Mouse (Mus musculus) heart, adult 8-10 months (tissue): ENCODE data around the gene Olfr1333. TPM values are rescaled to one million over a fixed set of nuclear protein-coding genes. Genes with fewer than 3 reads are reported as not detected.
A peak's percentile ranks its signal among the peaks of the same experiment; 100 is the strongest.

ENCODE experiments used
- DNase-seq: peaks from one replicate; pipeline ENCODE4 v3.0.0; 2022; ENCODE audit warnings: low spot score
- total RNA-seq, 4 experiments: library from RNA; stranded (reverse); gene quantifications; 2 replicates each; pipeline ENCODE4 v1.2.4; 2022

Gene Olfr1333
- not detected for total RNA-seq

DNA sequence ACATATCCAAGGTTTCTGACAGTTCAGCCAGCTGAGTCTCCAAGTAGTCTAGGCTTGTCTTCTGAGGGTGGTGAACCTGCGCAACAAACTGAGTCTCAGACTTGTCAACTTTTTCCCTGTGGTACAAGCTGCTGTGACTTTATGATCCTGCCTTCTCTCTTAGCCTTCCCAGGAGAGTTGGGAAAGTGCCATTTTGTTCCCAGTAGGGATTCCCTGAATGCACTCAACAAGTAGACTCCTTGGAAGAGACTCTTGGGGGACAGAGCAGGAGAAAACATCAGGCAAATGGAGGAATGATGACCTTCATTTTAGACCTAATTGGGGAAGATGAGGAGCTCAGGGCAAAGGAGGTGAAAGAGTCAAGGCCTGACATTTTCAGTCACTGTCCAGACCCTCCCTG is at the start of gene Olfr1333:
Gene Olfr1333 (minus strand): TSS at position 101 of the 400 bp plus-strand sequence.
- no peak for DNase-seq

- DNase-seq, result peak; percentile 25
These were observed 31.5 kb upstream of the Olfr1333 start for GRCm38 (mm10) chr4:118867566-118867965.

DNA sequence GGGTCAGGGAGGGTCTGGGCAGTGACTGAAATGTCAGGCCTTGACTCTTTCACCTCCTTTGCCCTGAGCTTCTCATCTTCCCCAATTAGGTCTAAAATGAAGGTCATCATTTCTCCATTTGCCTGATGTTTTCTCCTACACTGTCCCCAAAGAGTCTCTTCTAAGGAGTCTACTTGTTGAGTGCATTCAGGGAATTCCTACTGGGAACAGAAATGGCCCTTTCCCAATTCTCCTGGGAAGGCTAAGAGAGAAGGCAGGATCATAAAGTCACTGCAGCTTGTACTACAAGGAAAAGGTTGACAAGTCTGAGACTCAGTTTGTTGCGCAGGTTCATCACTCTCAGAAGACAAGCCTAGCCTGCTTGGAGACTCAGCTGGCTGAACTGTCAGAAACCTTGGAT is 28.3 kb upstream of the Olfr1333 start, which contains the start of gene Olfr1331:
Gene Olfr1331 (plus strand): TSS at position 301 of the 400 bp plus-strand sequence.
- no peak for DNase-seq

DNA sequence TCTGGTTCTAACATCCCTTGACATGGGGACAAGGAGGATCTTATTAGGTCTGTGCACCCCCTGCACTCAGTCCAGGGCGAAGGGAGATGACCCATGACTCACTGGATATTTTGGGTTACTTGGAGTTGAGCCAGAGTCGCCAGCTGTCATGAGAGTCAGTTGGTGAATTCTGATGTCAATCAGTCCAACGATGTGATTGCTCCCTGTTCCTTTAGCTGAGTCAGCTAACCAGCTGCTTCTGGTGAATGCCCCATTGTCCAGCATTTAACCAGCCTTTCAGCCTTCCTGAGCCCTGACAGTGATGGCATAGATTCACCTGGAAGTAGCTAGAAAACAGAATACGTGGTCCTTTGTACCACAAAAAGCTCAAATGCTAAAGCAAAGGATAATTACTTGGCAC is 26.6 kb upstream of the Olfr1333 start:
- peak; percentile 8 for DNase-seq

GRCm38 (mm10) chr4:118861791-118862190 is 25.7 kb upstream of the Olfr1333 start:
- no peak for DNase-seq

DNA sequence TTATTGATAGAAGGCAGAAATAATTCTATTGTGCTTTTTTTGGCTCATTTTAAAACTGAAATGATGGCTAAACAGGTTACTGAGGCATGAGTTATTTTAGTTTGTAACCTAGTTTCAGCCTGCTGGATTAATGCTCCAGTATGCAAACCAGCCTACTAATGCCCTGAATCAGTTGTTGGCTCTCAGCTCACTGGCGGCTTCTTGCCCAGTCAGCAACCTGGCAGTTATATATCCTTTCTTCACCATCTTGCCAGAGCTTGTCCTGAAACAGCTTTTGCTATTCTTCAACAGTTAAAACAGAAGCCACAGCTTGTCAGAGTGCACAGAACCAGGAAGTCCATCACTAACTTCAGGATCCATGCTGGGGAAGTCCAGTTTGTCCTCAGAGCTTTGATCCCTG is 17.2 kb downstream of the Olfr1333 start:
- DNase-seq, result no peak

DNA sequence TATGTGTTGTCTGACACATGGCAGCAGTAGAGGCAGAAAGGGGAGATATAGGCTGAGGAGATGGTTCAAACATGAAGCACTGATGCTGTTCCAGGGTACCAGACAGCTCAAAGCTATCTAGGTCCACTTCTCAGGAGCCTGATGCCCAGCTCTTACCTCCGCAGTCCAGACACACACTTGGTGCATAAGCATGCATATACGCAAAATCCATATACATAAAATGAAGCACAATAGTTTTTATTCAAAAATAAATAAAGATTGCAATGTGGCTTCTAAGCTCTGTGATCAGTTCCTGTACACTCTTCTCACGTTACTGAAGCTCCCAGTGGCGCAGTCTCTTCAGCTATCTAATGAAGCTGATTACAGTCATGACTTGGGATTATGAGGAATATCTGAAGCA is 26.2 kb downstream of the Olfr1333 start, which contains the start of gene Olfr1335:
Gene Olfr1335 (minus strand): TSS at position 101 of the 400 bp plus-strand sequence.
- DNase-seq, result no peak

DNA sequence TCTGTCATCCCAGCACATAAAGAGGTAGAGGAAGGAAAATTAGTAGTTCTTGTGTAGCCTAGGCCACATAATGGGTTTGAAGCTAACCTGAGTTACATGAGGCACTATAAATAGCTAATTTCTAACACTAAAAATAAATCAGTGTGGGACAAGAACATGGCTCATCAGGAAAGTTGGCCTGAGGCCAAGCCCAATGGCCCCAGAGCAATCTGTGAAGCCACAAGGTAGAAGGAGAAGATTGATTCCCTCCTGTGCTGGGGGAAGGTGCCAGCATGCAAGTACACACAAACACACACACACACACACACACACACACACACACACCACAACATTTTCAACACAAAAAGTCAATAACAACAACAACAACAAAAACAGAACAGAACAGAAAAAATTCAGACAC is 43.3 kb downstream of the Olfr1333 start:
- DNase-seq, result peak; percentile 17

DNA sequence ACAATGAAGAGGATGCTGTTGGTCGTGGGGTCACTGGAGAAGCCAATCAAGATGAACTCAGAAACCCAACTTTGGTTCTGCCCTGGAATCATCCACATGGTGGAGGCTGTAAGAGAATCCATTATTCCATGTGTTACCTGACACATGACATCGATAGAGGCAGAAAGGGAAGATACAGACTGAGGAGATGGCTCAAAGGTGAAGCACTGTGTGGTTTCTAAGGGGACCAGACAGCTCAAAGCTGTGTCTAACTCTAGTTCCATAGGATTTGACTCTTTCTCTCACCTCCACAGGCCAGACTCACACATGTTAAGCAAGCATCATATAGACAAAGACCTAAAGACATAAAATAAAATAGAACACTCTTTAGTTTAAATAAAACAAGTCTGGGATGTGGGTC is 53.6 kb downstream of the Olfr1333 start, which contains the start of gene Olfr1337:
Gene Olfr1337 (minus strand): TSS at position 101 of the 400 bp plus-strand sequence.
- DNase-seq, result no peak

Other genes with a start within 250 kb of the Olfr1333 start
- gene Cfap57, start 215.5 kb downstream of the Olfr1333 start, total RNA-seq, result under 1 TPM in 1 of 4 experiments, not detected in 3; 0.06 TPM
- 10 to 100 TPM; 26.6 to 42.0 (median 37.1) TPM for gene Ebna1bp2, start 215.5 kb downstream of the Olfr1333 start, total RNA-seq
- gene Olfr62, start 177.3 kb downstream of the Olfr1333 start, total RNA-seq, result not detected
- not detected for gene Olfr1342, start 143.5 kb downstream of the Olfr1333 start, total RNA-seq
- not detected for gene Olfr1341, start 132.8 kb downstream of the Olfr1333 start, total RNA-seq
- not detected for gene Olfr1340, start 116.1 kb downstream of the Olfr1333 start, total RNA-seq
- gene Olfr1339, start 104.1 kb downstream of the Olfr1333 start, total RNA-seq, result not detected
- not detected for gene Olfr1338, start 77.5 kb downstream of the Olfr1333 start, total RNA-seq
- not detected for gene Olfr1337, start 53.7 kb downstream of the Olfr1333 start, total RNA-seq
- not detected for gene Olfr1335, start 26.3 kb downstream of the Olfr1333 start, total RNA-seq
- gene Olfr1331, start 28.4 kb upstream of the Olfr1333 start, total RNA-seq, result not detected
- gene Olfr1330, start 52.3 kb upstream of the Olfr1333 start, total RNA-seq, result not detected
- not detected for gene Olfr1329, start 81.2 kb upstream of the Olfr1333 start, total RNA-seq
- gene Olfr1328, start 102.3 kb upstream of the Olfr1333 start, total RNA-seq, result not detected
- under 1 TPM in 3 of 4 experiments, not detected in 1; 0.09 to 0.19 (median 0.17) TPM for gene Lao1, start 125.3 kb upstream of the Olfr1333 start, total RNA-seq